Mouse (Mus musculus): ENCODE data around the gene Gm10318.
A peak's percentile ranks its signal among the peaks of the same experiment; 100 is the strongest.

Gene Gm10318

GRCm38 (mm10) chr10:77852559-77852958, at the start of gene Gm10318:
TSS of gene Gm10318 (plus strand) at chr10:77852859.
- DNase-seq (ENCODE audit: low spot score in 2 of 2), result no peak

DNA sequence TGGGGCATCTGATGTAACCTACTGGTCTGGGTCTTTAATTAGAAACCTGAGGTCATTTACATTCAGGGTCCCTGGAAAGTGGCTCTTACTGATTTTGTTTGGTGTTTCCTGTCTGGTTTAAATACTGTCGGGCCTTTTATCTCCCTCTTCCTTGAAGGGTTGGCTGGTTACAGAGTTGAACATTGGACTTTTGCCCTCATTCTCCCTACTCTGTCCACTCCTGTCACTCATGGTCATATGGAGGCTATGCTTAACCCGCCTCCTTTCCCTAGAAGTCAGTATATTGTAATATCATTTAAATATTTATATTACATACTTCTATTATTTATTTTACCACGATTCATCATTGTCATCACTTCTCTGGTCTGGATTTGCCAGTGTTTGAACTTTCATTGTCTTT, 48.6 kb upstream of the Gm10318 start:
- no peak for DNase-seq (ENCODE audit: low spot score in 2 of 2)

DNA sequence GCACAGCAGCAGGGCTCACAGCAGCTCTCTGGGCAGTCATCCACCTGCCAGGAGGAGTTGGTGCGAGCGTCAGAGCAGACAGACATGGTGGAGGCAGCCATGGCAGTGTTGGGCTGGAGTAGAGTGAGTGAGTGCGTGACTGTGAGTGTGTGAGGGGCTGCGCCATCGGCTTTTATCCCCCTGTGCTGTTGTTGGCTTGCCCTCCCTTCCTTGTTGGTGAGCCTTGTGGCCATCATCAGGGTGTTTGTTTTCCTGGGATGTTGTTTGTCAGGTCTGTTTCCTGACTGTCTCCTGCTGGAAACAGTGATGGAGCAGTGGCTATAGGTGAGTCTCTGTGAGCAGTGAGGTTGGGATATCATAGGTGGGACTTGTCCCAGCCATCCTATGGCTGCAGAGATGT, 40.9 kb upstream of the Gm10318 start, which contains the start of gene Gm9507:
Gene Gm9507, minus strand, starts transcription at position 101 of the 400 bp plus-strand sequence.
- no peak for DNase-seq (ENCODE audit: low spot score in 2 of 2)

- DNase-seq (ENCODE audit: low spot score in 2 of 2), result no peak
These were observed 38.3 kb upstream of the Gm10318 start, which contains the start of gene Gm2696 for GRCm38 (mm10) chr10:77814382-77814781. TSS of gene Gm2696 (plus strand) at chr10:77814682.

- DNase-seq (ENCODE audit: low spot score in 2 of 2), result peak; percentile 28 to 38
These were observed 37.1 kb upstream of the Gm10318 start for GRCm38 (mm10) chr10:77815514-77815913.

DNA sequence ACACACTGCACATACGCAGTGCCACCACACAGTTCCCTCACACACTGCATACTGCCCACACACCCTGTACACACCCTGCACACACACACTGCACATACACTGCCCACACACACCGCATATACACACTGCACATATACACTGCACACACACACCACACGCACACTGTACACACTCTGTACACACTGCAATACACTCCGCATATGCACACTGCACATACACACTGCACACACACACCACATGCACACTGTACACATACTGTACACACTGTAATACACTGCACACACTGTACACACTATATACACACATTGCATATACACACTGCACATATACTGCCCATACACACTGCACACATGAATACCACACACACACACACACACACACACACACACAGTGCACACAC, 34.1 kb upstream of the Gm10318 start:
- DNase-seq (ENCODE audit: low spot score in 2 of 2), result no peak

DNA sequence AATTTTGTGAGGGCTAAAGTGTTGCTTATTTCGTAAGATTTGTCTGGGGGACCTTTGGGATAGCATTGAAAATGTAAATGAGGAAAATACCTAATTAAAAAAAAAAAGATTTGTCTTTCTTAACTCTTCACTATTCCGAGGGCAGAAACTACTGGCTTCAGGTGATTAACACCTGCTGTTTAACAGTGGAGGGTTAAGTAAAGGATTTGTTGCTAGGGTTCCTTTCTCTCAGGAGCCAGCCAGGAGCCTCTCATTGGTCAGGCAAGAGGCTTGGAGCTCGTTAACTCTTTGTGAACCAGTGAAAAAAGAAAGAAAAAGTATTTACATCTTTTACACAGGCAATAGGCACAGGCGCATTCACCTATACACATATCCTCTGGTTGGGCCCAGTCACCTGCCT, 33.5 kb upstream of the Gm10318 start:
- DNase-seq (ENCODE audit: low spot score in 2 of 2), result no peak

DNA sequence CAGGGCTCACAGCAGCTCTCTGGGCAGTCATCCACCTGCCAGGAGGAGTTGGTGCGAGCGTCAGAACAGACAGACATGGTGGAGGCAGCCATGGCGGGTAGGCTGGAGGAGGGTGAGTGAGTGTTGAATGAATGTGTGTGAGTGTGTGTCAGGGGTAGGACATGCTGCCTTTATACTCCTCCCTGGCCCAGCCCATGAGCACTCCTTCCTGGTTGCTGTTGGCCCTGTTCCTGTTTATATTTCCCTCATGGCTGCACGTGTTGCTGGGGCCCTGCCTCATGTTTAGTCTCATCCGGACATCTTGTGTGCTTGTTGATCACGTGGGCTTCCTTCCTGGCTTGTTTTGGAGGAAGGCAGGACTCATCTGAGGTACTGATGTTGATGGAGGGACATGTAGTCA, 25.7 kb upstream of the Gm10318 start, which contains the start of gene Krtap10-4:
Gene Krtap10-4, minus strand, starts transcription at position 145 of the 400 bp plus-strand sequence.
- no peak for DNase-seq (ENCODE audit: low spot score in 2 of 2)

DNA sequence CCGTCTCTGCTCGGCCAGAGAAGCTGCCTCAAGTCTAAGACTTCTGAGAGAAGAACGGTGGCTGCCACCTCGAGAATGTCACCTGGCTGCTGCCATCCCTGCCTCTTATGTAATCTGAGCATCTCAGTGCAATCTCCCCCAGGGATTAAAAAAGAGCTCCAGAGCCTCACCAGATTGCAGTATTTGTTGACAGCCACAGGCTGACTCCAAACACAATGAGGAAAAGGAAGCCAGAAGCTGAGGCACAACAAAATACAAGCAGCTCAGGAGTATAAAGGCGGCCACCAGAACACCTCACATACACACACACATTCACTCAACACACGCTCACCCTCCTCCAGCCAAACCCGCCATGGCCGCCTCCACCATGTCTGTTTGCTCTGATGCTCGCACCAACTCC, 17.0 kb upstream of the Gm10318 start, which contains the start of gene Krtap10-10:
Gene Krtap10-10, plus strand, starts transcription at position 301 of the 400 bp plus-strand sequence.
- no peak for DNase-seq (ENCODE audit: low spot score in 2 of 2)

DNA sequence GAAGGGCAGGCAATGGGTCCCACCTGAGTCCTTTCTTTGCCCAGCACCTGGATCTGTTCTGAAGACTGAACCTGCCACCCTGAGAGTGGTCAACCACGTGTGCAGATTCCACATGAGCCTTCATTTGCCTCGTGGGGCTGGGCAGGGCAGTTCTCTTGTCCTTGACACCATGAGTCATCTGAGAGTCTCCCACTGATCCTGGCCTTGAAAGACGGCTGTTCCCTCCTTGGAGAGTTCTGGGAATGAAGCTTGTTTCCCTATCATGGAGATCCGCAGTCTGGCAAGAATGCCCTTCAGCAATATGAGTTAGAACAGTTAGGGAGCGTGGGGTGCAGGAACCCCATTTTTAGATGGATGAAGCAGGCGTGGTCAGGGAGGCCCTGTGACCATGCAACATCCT, 13.7 kb upstream of the Gm10318 start:
- DNase-seq (ENCODE audit: low spot score in 2 of 2), result no peak

DNA sequence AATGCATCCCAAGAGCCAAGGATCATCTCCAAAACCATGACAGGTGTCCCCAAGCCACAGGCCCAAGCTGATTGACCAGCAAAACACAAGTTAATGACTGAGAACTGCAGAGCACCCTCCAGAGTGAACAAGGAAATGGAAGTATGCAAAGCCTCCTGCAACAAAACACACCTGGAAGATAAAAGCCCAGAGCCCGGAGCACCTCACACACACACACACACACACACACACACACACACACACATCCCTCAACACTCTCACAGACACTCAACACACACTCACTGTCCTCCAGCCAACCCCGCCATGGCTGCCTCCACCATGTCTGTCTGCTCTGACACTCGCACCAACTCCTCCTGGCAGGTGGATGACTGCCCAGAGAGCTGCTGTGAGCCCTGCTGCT, 6.2 kb upstream of the Gm10318 start, which contains the start of gene Gm36176:
Gene Gm36176, plus strand, starts transcription at position 301 of the 400 bp plus-strand sequence.
- DNase-seq (ENCODE audit: low spot score in 2 of 2), result no peak

DNA sequence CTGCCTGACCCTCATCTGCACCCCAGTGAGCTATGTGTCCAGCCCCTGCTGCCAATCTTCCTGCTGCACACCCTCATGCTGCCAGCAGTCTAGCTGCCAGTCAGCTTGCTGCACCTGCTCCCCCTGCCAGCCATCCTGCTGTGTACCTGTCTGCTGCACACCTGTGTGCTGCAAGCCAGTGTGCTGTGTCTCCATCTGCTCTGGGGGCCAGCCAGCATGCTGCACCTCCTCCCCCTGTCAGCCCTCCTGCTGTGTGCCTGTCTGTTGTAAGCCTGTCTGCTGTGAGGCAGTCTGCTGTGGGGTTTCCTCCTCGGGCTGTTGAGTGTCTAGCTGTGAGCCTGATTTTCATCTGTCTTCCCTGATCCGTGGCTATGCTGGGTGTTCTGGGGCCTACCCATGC, 5.7 kb upstream of the Gm10318 start:
- DNase-seq (ENCODE audit: low spot score in 2 of 2), result no peak

GRCm38 (mm10) chr10:77847538-77847937, 5.1 kb upstream of the Gm10318 start:
- no peak for DNase-seq (ENCODE audit: low spot score in 2 of 2)

DNA sequence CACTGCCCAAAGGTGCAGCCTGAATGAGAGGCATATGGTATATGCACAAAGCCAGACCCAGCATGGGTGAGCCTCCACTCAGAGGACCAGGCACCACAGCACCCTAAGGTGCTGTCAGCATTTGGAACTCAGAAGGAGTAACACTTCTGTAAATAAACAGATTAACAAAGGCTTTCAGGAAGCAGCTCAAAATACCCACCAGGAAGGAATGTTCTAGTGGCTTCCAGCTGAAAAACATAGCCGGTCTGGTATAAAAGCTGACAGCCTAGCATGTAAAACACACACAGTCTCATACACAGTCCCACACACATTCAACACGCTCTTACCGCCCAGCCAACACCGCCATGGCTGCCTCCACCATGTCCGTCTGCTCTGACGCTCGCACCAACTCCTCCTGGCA, 9.0 kb downstream of the Gm10318 start, which contains the start of gene Gm3285:
Gene Gm3285, plus strand, starts transcription at position 301 of the 400 bp plus-strand sequence.
- no peak for DNase-seq (ENCODE audit: low spot score in 2 of 2)

DNA sequence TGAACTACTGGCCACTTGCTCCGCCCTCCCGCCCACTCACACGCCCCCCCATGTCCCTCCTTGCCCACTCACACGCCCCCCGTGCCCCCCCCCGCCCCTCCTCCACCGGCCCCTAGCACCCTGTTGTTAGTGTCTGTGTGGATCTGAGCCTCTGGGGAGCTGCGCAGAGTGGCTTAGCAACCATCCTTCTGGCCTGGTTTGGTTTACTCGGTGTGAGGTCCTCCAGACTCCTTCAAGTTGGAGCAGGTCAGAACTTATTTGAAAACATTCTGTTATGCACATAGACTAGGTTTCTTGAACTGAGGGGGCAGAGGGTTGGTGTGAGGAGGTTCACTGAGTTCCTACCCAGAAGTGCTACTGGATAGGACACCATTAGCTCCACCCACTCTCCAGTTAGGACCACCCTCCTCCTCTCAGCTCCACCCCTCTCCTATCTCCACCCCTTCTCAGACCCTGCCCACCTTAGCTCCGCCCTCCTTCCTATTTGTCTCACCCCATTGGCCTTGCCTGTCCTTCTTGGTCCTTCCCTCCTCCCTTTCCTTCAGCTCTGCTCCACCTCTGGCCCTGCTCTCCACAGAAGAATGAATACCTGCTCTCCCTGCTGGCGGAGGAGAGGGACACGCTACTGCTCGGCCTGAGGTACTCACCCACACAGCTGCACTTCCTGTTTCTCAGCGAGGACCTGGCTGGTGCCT, 11.6 kb downstream of the Gm10318 start:
- DNase-seq (ENCODE audit: low spot score in 2 of 2), result peak; percentile 77 to 78

GRCm38 (mm10) chr10:77864762-77865143, 12.1 kb downstream of the Gm10318 start:
- no peak for DNase-seq (ENCODE audit: low spot score in 2 of 2)

DNA sequence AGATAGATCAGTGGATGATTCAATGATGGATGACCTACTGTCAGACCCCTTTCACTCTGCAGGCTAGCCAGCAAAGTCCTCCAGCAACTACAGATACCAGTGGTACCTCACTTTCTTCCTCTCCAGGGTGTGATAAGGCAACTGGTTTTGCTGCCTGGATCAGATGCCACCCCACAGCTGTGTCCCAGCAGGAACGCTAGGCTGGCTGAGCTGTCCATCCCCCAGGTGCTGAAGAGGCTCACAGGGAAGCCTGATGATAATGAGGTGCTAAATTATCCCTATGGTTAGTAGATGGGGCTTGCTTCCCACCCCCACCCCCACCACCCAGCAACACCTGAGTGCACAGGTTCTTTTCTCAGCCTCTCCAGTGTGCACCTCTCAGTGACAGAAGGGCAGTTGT, 14.9 kb downstream of the Gm10318 start:
- DNase-seq (ENCODE audit: low spot score in 2 of 2), result no peak

GRCm38 (mm10) chr10:77869651-77870050, 17.0 kb downstream of the Gm10318 start:
- DNase-seq (ENCODE audit: low spot score in 2 of 2), result no peak

- no peak for DNase-seq (ENCODE audit: low spot score in 2 of 2)
These were observed 26.3 kb downstream of the Gm10318 start for GRCm38 (mm10) chr10:77878985-77879384.

DNA sequence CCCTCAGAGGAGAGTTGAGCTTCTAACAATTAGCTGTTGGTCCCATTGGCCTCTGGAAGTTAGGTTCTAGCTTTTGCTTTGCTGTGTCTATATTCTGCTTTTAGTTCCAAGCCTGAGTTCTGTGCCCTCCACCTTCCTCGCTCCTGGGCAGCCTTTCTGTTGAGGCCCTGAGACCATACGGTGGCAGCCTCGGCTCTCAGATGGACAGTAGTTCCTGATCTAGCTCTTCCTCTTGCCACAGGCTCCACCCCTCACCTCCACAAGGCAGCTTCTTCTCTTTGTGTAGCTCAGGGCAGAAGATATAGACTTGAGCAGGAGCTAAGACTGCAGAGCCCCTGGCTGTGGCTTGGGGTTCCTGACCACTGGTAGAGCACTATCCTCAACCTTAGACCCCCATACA, 27.6 kb downstream of the Gm10318 start:
- no peak for DNase-seq (ENCODE audit: low spot score in 2 of 2)

- no peak for DNase-seq (ENCODE audit: low spot score in 2 of 2)
These were observed 29.9 kb downstream of the Gm10318 start for GRCm38 (mm10) chr10:77882553-77882952.

- no peak for DNase-seq (ENCODE audit: low spot score in 2 of 2)
These were observed 33.5 kb downstream of the Gm10318 start for GRCm38 (mm10) chr10:77886007-77886747.
